Mouse (Mus musculus) limb, embryonic 14.5 days (tissue): Measurements from ENCODE around the gene Lmx1b. TPM values are rescaled to one million over a fixed set of nuclear protein-coding genes. Genes with fewer than 3 reads are reported as not detected.

Experiments used
- ATAC-seq: fragments of 200-750 bp; cut with Nextera tagmentation; 2 replicates; pipeline ENCODE4 v1.8.0; 2017; ENCODE audit warnings: low read depth, moderate number of reproducible peaks, moderate TSS enrichment; ENCODE audit not compliant: low FRiP score
- DNase-seq: peaks from one replicate; pipeline ENCODE4 v3.0.0-alpha.2; 2015; ENCODE audit warnings: low spot score
- H3K27ac ChIP-seq: fragments of 300-500 bp; sonication (generic); replicated peaks from 2 replicates; pipeline ENCODE4 v1.5.1; 2014; ENCODE audit warnings: low read depth, mild to moderate bottlenecking, low read length, moderate library complexity, mixed read lengths
- H3K27me3 ChIP-seq: fragments of 300-500 bp; sonication (generic); 2 replicates; pipeline ENCODE4 v1.6.1; 2014; ENCODE audit warnings: low read length, mixed read lengths; ENCODE audit not compliant: control insufficient read depth, insufficient read depth
- H3K36me3 ChIP-seq: fragments of 300-500 bp; sonication (generic); 2 replicates; pipeline ENCODE4 v1.6.1; 2014; ENCODE audit warnings: mild to moderate bottlenecking, low read length, moderate library complexity, mixed read lengths; ENCODE audit not compliant: control insufficient read depth, insufficient read depth
- H3K4me1 ChIP-seq: fragments of 300-500 bp; sonication (generic); 2 replicates; pipeline ENCODE4 v1.6.1; 2014; ENCODE audit warnings: antibody characterized with exemption, low read length, mixed read lengths; ENCODE audit not compliant: control insufficient read depth, insufficient read depth
- H3K4me2 ChIP-seq: fragments of 300-500 bp; sonication (generic); replicated peaks from 2 replicates; pipeline ENCODE4 v1.6.1; 2014; ENCODE audit warnings: low read depth, mild to moderate bottlenecking, low read length, moderate library complexity; ENCODE audit not compliant: severe bottlenecking
- H3K4me3 ChIP-seq: fragments of 300-500 bp; sonication (generic); replicated peaks from 2 replicates; pipeline ENCODE4 v1.5.1; 2014; ENCODE audit warnings: low read length
- H3K9ac ChIP-seq: fragments of 300-500 bp; sonication (generic); 2 replicates; pipeline ENCODE4 v1.6.1; 2014; ENCODE audit warnings: mild to moderate bottlenecking, low read depth, low read length, moderate library complexity; ENCODE audit not compliant: severe bottlenecking
- H3K9me3 ChIP-seq: fragments of 300-500 bp; sonication (generic); 2 replicates; pipeline ENCODE4 v1.6.1; 2016; ENCODE audit warnings: low read length; ENCODE audit not compliant: control insufficient read depth
- POLR2A ChIP-seq: fragments of 200-500 bp; IDR thresholded peaks from 2 replicates; pipeline ENCODE4 v1.8.0; 2012; ENCODE audit warnings: inconsistent platforms, mild to moderate bottlenecking, moderate library complexity, borderline replicate concordance; ENCODE audit not compliant: insufficient read depth, insufficient read length; ENCODE audit errors: extremely low read depth
- WGBS: fragments of 180-500 bp; shearing (Covaris S2); extraction: QIAGEN DNeasy Blood & Tissue Kit; methylation state at CpG from one replicate; pipeline ENCODE4 v1.1.7; 2014; 5-methylcytosine and 5-hydroxymethylcytosine counted together
- polyA plus RNA-seq, 2 experiments: library from polyadenylated mRNA; depleted of rRNA in 1 of 2; stranded (reverse) in 1 of 2; unstranded in 1 of 2; fragments of >200 nt; fragmentation: Nextera tagmentation in 1 of 2; extraction: Ambion mirVana in 1 of 2; gene quantifications; 2 replicates each; pipeline versions ENCODE4 v1.2.1 to v1.2.3; 2012 to 2014

The Lmx1b gene
- polyA plus RNA-seq, 2 experiments: 6.3 to 28.3 TPM

DNA sequence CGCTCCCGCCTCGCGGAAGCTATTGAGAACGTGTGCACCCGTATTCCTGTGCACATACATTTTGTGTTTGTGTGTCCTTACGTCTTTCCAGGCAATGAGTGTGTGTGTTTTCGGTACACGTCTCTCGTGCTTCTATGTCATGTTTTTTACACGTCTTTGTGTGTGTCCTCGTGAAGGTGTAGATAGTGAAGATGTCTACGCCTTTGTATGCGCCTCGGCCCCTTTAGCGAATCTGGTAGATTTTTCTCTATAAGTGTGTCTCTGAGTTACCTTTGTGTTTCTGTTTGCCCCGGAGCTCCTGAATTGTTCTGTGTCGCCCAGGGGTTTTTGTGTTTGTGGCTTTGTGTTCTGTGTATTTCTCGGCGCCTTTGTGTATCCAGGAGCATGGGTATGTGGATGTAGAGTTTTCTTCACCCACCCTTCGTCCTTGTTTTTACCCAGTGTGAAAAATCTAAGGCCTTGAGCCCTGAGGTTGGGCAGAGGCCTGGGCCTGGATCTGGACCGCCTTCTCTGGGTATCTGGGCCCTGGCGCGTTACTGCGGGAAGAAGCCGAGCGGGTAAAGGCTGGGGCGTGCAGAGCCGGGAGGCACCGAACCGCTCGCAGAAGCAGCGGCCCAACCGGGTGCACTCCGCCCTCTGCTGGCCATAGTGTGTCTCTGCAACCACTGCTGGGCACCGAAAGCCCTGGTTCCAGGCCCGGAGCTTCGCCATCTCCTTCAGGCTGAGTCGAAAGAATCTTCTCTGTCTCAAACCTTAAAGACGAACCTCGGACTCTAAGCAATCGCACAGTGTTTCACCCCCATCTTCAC, 2.5 kb upstream of the Lmx1b start:
- Histone ChIP-seq H3K27ac (peak overlapping the region; percentile 89), H3K4me1 (peaks cover 10% of the 10 kb centered on the region), H3K36me3 (peaks cover 21% of the 10 kb centered on the region), H3K9ac (peak overlapping the region; percentile 95), H3K4me2 (peak overlapping the region; percentile 64), H3K27me3 (peaks cover 57% of the 10 kb centered on the region), H3K4me3 (peak overlapping the region; percentile 57), H3K9me3 (no peaks in the 10 kb centered on the region)
- DNase-seq (peak; percentile 89), ATAC-seq (peak; percentile 56)
- TF ChIP-seq POLR2A: no peak
- WGBS: 4% methylated on average over 40 of the region's 42 CpGs

DNA sequence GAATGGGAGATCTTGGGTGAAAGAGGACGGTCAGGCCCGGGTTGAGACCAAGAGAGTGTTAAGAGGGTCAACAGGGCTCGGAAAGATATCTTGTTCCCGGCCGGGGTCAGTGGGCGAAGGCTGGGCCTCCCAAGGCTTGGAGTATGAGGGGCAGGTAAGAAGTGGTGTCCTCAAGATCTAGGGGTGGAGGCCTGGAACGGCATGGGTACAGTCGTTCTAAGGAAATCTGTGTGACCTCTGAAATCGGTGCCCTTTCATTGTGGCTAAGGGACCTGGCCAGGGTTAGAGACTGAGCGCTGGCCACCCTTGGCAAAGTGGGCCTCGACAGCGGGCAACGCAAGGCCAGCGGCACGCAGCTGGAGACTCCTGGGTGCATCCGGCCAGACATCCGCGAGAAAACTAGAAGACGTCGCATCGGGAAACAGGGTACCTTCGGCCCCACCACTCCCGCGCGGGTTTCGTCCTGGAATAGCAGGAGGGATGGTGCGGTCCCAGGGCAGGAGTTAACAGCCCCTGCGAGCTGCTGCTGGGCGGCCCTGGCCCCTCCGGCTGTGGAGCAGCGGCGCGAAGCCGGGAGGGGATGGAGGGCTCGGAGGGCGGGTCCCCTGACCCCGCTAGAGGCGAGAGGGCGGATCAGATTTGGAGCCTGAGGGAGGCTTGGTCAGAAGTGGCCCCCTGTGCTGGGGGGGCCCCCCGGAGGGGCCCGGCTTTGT, 1.7 kb upstream of the Lmx1b start:
- Histone ChIP-seq H3K4me2 (peak overlapping the region; percentile 64), H3K9me3 (no peaks in the 10 kb centered on the region), H3K9ac (peak overlapping the region; percentile 95), H3K27ac (peak overlapping the region; percentile 89), H3K27me3 (peaks cover 64% of the 10 kb centered on the region), H3K4me3 (peak overlapping the region; percentile 57), H3K36me3 (peaks cover 21% of the 10 kb centered on the region), H3K4me1 (peaks cover 4% of the 10 kb centered on the region; the same call in 1 of the 2 replicates)
- TF ChIP-seq POLR2A: no peak
- DNase-seq (no peak), ATAC-seq (no peak)
- WGBS: under 1% methylated on average over 40 of the region's 41 CpGs

DNA sequence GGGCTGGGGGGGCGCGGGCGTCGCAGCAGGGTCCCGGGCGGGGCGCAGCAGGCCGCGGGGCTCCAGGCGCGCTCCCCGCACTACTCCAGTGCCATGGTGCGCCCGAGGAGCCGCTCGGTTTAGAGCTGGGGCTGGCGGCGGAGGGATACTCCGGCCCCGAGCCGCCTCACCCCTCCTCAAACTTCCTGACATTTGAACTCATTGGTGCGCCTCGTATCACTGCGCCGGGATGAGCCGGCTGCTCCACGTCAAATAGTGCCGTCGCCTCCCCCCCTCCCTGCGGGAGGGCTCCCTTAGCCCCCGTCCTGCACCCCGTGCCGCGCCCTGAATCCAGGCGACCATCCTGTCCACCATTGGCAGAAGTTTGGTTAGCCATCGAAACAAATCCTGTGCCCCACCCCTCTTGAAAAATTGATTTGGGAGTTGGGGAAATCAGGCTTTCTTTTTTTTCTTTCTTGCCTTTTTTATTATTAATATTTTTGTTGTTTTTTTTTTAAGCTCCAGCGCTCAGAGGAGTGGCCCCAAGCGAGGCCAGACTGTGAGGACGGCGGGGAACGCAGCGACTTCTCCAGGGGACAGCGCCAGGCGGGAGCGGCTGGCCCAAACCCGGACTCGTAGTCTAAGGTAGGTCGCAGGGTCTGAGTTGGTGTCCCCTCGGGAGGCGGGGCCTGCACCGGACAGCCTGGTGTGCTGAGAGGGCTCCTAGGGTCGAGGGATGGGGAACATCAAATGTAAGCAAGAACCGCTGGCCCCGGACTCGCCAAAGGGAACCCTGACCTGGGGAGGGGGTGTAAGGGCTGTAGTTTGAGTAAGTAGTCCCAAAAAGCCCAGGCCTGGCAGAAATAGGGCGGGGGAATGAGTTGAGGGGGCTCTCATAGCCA, 907 bp upstream of the Lmx1b start:
- no peak for TF ChIP-seq POLR2A
- Histone ChIP-seq H3K27ac (peak overlapping the region; percentile 89), H3K4me1 (peaks cover 9% of the 10 kb centered on the region; the same call in 1 of the 2 replicates), H3K36me3 (peaks cover 21% of the 10 kb centered on the region), H3K27me3 (peaks cover 64% of the 10 kb centered on the region), H3K4me2 (peak overlapping the region; percentile 64), H3K9ac (peak overlapping the region; percentile 95), H3K4me3 (peak overlapping the region; percentile 57), H3K9me3 (no peaks in the 10 kb centered on the region)
- WGBS: 2% methylated on average over 54 of the region's 56 CpGs
- ATAC-seq (peak; percentile 81), DNase-seq (peak; percentile 85)

DNA sequence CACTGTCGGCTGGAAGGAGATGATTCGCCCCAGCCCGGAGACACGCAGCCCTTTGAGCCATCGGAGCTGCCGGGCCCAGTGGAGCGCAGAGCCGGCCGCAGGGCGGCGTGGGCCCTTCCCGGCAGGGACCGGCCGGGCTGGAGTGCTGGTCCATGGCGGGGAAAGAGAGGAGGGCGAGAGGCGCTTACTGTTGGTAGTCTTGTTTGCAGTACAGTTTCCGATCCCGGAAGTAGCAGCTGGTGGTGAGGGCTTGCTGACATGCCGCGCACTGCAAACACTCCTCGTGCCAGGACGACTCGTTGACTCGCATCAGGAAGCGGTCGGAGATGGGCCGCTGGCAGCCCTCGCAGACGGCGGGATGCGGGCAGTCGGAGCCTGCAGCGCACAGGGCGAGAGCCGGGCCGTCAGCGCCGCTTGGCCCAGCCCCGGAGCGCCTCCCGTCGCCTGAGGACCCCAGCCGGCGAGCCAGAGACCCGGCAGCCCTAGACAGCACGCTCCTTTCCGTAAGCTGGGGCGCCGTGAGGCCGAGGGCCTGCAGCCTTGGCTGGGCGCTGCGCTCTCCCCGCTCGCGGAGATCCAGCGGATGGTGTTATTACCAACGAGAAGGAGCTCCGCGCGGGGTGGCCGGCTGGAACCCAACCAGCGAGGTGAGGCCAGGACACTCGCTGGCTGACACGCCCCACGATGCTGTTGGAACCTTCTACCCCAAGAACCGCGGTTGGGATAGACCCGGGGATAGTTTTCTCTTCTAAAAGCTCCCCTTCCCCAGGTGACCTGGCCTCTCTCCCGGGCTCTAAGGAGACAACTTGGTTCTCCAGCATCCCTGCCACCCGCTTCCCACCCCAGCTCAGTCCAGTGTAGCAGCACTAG, 775 bp downstream of the Lmx1b start:
- peaks cover 12% of the 10 kb centered on the region for H3K4me1 ChIP-seq
- H3K36me3 ChIP-seq: peaks cover 15% of the 10 kb centered on the region
- H3K27ac ChIP-seq: peak overlapping the region; percentile 89
- no peak for TF ChIP-seq POLR2A
- DNase-seq (no peak), ATAC-seq (no peak)
- no peaks in the 10 kb centered on the region for H3K9me3 ChIP-seq
- under 1% methylated on average over 58 of the region's 71 CpGs for WGBS
- peak overlapping the region; percentile 64 for H3K4me2 ChIP-seq
- H3K27me3 ChIP-seq: peaks cover 64% of the 10 kb centered on the region
- H3K4me3 ChIP-seq: peak overlapping the region; percentile 57
- peak overlapping the region; percentile 95 for H3K9ac ChIP-seq
